Mouse (Mus musculus) embryo, embryonic 11.5 days (tissue): ENCODE data around the gene Ccdc36.

Experiments used
- DNase-seq: peaks from one replicate; pipeline ENCODE4 v3.0.0-alpha.2; 2012; ENCODE audit warnings: low read depth, low spot score

Gene Ccdc36

GRCm38 (mm10) chr9:108378736-108379135, 49.5 kb downstream of the Ccdc36 start:
- DNase-seq = no peak

- no peak for DNase-seq
Measured at GRCm38 (mm10) chr9:108378234-108378633, 50.0 kb downstream of the Ccdc36 start.
